Mouse (Mus musculus) forebrain, embryonic 11.5 days (tissue): ENCODE results near the gene Vmn1r151. TPM values are rescaled to one million over a fixed set of nuclear protein-coding genes. Genes with fewer than 3 reads are reported as not detected.
"Not testable (repeated sequence)": the region's sequence is repeated elsewhere in the genome, so short reads cannot be mapped to it uniquely, and the experiment has no call there.

Source experiments
- ATAC-seq: fragments of 200-750 bp; cut with Nextera tagmentation; replicated peaks from 2 replicates; pipeline ENCODE4 v1.8.0; 2017; ENCODE audit warnings: moderate TSS enrichment; ENCODE audit not compliant: low FRiP score
- DNase-seq: peaks from one replicate; pipeline ENCODE4 v3.0.0-alpha.2; 2017; ENCODE audit warnings: low spot score
- H3K27ac ChIP-seq: fragments of 300-500 bp; sonication (generic); 2 replicates; pipeline ENCODE4 v1.5.1; 2014; ENCODE audit warnings: low read depth, low read length
- H3K27me3 ChIP-seq: fragments of 300-500 bp; sonication (generic); 2 replicates; pipeline ENCODE4 v1.6.1; 2014; ENCODE audit warnings: mild to moderate bottlenecking, low read length, mixed read lengths; ENCODE audit not compliant: control insufficient read depth, insufficient read depth
- H3K36me3 ChIP-seq: fragments of 300-500 bp; sonication (generic); 2 replicates; pipeline ENCODE4 v1.6.1; 2014; ENCODE audit warnings: mild to moderate bottlenecking, low read length, moderate library complexity, mixed read lengths; ENCODE audit not compliant: control insufficient read depth, insufficient read depth
- H3K4me1 ChIP-seq: fragments of 300-500 bp; sonication (generic); replicated peaks from 2 replicates; pipeline ENCODE4 v1.6.1; 2014; ENCODE audit warnings: low read length, mixed read lengths; ENCODE audit not compliant: control insufficient read depth, insufficient read depth
- H3K4me2 ChIP-seq: fragments of 300-500 bp; sonication (generic); 2 replicates; pipeline ENCODE4 v1.6.1; 2014; ENCODE audit warnings: low read depth, mild to moderate bottlenecking, low read length, moderate library complexity, mixed read lengths; ENCODE audit not compliant: severe bottlenecking
- H3K4me3 ChIP-seq: fragments of 300-500 bp; sonication (generic); 2 replicates; pipeline ENCODE4 v1.5.1; 2014; ENCODE audit warnings: low read depth, low read length
- H3K9ac ChIP-seq: fragments of 300-500 bp; sonication (generic); 2 replicates; pipeline ENCODE4 v1.6.1; 2014; ENCODE audit warnings: low read length
- H3K9me3 ChIP-seq: fragments of 300-500 bp; sonication (generic); 2 replicates; pipeline ENCODE4 v1.6.1; 2016; ENCODE audit warnings: low read length, mixed read lengths; ENCODE audit not compliant: control insufficient read depth
- WGBS: fragments of 180-500 bp; shearing (Covaris S2); extraction: QIAGEN DNeasy Blood & Tissue Kit; methylation state at CpG from one replicate; pipeline ENCODE4 v1.1.7; 2014; 5-methylcytosine and 5-hydroxymethylcytosine counted together
- polyA plus RNA-seq: library from polyadenylated mRNA; unstranded; fragments of >200 nt; fragmentation: Nextera tagmentation; extraction: Ambion mirVana; gene quantifications from 2 replicates; pipeline ENCODE4 v1.2.1, GENCODE M21; 2014

Gene Vmn1r151
- not detected in 2 replicates for polyA plus RNA-seq

GRCm38 (mm10) chr7:22499578-22499977 lies at the start of gene Vmn1r151:
Gene Vmn1r151 (minus strand): TSS chr7:22499678.
- H3K4me1 ChIP-seq, H3K4me2 ChIP-seq, DNase-seq, H3K9me3 ChIP-seq, H3K27ac ChIP-seq, H3K4me3 ChIP-seq, H3K27me3 ChIP-seq, H3K9ac ChIP-seq, ATAC-seq, H3K36me3 ChIP-seq: not testable (repeated sequence)
- WGBS = 24% methylated on average over 1 of the region's 3 CpGs

- not testable (repeated sequence) for H3K4me3 ChIP-seq, H3K36me3 ChIP-seq, DNase-seq, H3K9me3 ChIP-seq, ATAC-seq, H3K9ac ChIP-seq, H3K4me2 ChIP-seq, H3K27me3 ChIP-seq, H3K4me1 ChIP-seq, H3K27ac ChIP-seq
- no CpG with 5 or more reads among the region's 1 CpGs for WGBS
Observed at GRCm38 (mm10) chr7:22534787-22535186, 35.3 kb upstream of the Vmn1r151 start, which contains the start of gene Gm8677. Gene Gm8677 (minus strand): TSS chr7:22534887.

GRCm38 (mm10) chr7:22522667-22523066 lies 23.2 kb upstream of the Vmn1r151 start, which contains the start of gene Vmn1r152:
Gene Vmn1r152 (plus strand): TSS chr7:22522967.
- WGBS = no CpG with 5 or more reads among the region's 3 CpGs

GRCm38 (mm10) chr7:22463975-22464374 lies 35.5 kb downstream of the Vmn1r151 start, which contains the start of gene Gm10665:
Gene Gm10665 (minus strand): TSS chr7:22464075.
- no CpG with 5 or more reads among the region's 5 CpGs for WGBS
- not testable (repeated sequence) for DNase-seq, H3K4me3 ChIP-seq, H3K27ac ChIP-seq, H3K4me1 ChIP-seq, H3K9ac ChIP-seq, H3K4me2 ChIP-seq, H3K9me3 ChIP-seq, H3K27me3 ChIP-seq, ATAC-seq, H3K36me3 ChIP-seq

More at GRCm38 (mm10) chr7:22522667-22523066, 23.2 kb upstream of the Vmn1r151 start, which contains the start of gene Vmn1r152:
- H3K9me3 ChIP-seq, ATAC-seq, H3K36me3 ChIP-seq, H3K4me2 ChIP-seq, H3K4me3 ChIP-seq, H3K27ac ChIP-seq, DNase-seq, H3K4me1 ChIP-seq, H3K9ac ChIP-seq, H3K27me3 ChIP-seq: not testable (repeated sequence)

Other genes with a start within 250 kb of the Vmn1r151 start
- not detected in 2 replicates for gene Gm4187, start 170.0 kb downstream of the Vmn1r151 start, polyA plus RNA-seq
- not detected in 2 replicates for gene Gm8660, start 128.6 kb downstream of the Vmn1r151 start, polyA plus RNA-seq
- gene Vmn1r148, start 86.1 kb downstream of the Vmn1r151 start, polyA plus RNA-seq = not detected in 2 replicates
- gene Vmn1r149, start 61.4 kb downstream of the Vmn1r151 start, polyA plus RNA-seq = not detected in 2 replicates
- not detected in 2 replicates for gene Gm10665, start 35.6 kb downstream of the Vmn1r151 start, polyA plus RNA-seq
- gene Vmn1r152, start 23.3 kb upstream of the Vmn1r151 start, polyA plus RNA-seq = not detected in 2 replicates
- gene Gm8677, start 35.2 kb upstream of the Vmn1r151 start, polyA plus RNA-seq = not detected in 2 replicates
- gene Gm4201, start 65.7 kb upstream of the Vmn1r151 start, polyA plus RNA-seq = not detected in 2 replicates
- not detected in 2 replicates for gene Gm4565, start 88.4 kb upstream of the Vmn1r151 start, polyA plus RNA-seq
- not detected in 2 replicates for gene Vmn1r155, start 158.3 kb upstream of the Vmn1r151 start, polyA plus RNA-seq
- not detected in 2 replicates for gene Gm8693, start 192.6 kb upstream of the Vmn1r151 start, polyA plus RNA-seq
- not detected in 2 replicates for gene Gm4567, start 220.0 kb upstream of the Vmn1r151 start, polyA plus RNA-seq